Comparison of ENCODE assay signal across 23 mouse cellular contexts in the genomic region with DNA sequence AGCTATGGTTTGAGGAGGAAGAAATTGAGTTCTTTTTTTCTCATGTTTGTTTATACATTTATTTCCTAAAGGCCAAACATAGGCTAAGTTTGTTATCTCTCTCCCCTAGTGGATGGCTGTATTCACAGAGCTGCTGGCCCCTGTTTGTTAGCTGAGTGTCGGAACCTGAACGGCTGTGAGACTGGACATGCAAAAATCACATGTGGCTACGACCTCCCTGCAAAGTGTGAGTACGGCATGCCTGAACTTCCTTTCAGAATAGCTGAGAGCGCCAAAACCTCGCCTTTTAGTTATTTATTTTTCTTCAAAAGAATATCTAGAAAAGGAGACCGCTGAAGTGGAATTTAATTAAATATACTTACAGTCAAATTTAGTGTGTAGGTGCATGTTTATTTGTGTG.
A peak's percentile ranks its signal among the peaks of the same experiment; 100 is the strongest.
DNase-seq lines count a peak whose midpoint lies in the region; ATAC-seq and TF ChIP-seq lines count a peak whose summit lies in the region.
"Had no signal": no experiment of that assay in that cellular context is flagged by ENCODE, and none has a peak within 500 bp of the region (broad histone marks: within the 10 kb centered on the region; RNA-seq: fewer than 3 reads in every experiment).

No protein-coding gene starts in this region.

- DNase-seq in left cerebral cortex, postnatal 4 days: peak; percentile 1
- DNase-seq in left cerebral cortex, adult 9 months (ENCODE audit: low spot score in 2 of 2): no peak
- DNase-seq in brain, embryonic 14.5 days (ENCODE audit: low read depth): peak; percentile 57
- DNase-seq in embryonic facial prominence, embryonic 14.5 days (ENCODE audit: low spot score): peak; percentile 29
- DNase-seq in cerebellum, postnatal 25 days: no peak
- DNase-seq in liver: no peak
- DNase-seq: adrenal gland, adult 8-10 months; cerebellum, adult 18-20 months; cerebellum, postnatal 14 days; heart, postnatal 36 days; kidney, adult 18-20 months; lung, adult 18-20 months; right cerebral cortex, postnatal 25 days; spleen, adult 18-20 months; thymus, postnatal 25 days had no signal

- no peaks in the 10 kb centered on the region for H3K27me3 ChIP-seq in embryonic facial prominence, embryonic 14.5 days (replicated peaks; ENCODE audit: control insufficient read depth, insufficient read depth, low read length)
- no peaks in the 10 kb centered on the region for H3K27me3 ChIP-seq in forebrain, embryonic 16.5 days (replicated peaks; ENCODE audit: control insufficient read depth, insufficient read depth, low read length)
- H3K27me3 ChIP-seq: embryonic facial prominence, embryonic 13.5 days; heart, embryonic 15.5 days had no signal

- H3K27ac ChIP-seq in embryonic facial prominence, embryonic 14.5 days (replicated peaks; ENCODE audit: low read depth, low read length): no peak overlapping the region
- no peak overlapping the region for H3K27ac ChIP-seq in forebrain, embryonic 16.5 days (ENCODE audit: low read length)
- H3K27ac ChIP-seq: embryonic facial prominence, embryonic 13.5 days; heart, embryonic 15.5 days; hindbrain, embryonic 14.5 days; midbrain, embryonic 10.5 days had no signal

- intact Hi-C loops in left cerebral cortex, postnatal 4 days (cut with DNase I): no loop called here

- 39% methylated on average over 7 of the region's 7 CpGs for WGBS in embryonic facial prominence, embryonic 14.5 days
- 17% methylated on average over 7 of the region's 7 CpGs for WGBS in forebrain, embryonic 16.5 days

- H3K4me2 ChIP-seq in embryonic facial prominence, embryonic 14.5 days (ENCODE audit: low read depth, low read length): no peak overlapping the region
- no peak overlapping the region for H3K4me2 ChIP-seq in forebrain, embryonic 16.5 days (ENCODE audit: low read length)
- H3K4me2 ChIP-seq: embryonic facial prominence, embryonic 13.5 days; heart, embryonic 15.5 days; hindbrain, embryonic 14.5 days; liver, embryonic 11.5 days had no signal

- no peak for TF ChIP-seq POLR2A in brain, embryonic 14.5 days (IDR thresholded peaks at IDR 0.05; ENCODE audit: borderline replicate concordance, extremely low read depth, insufficient read depth, insufficient read length, poor library complexity, severe bottlenecking)

- H3K9me3 ChIP-seq in embryonic facial prominence, embryonic 14.5 days (ENCODE audit: control insufficient read depth, low read length): no peaks in the 10 kb centered on the region
- no peaks in the 10 kb centered on the region for H3K9me3 ChIP-seq in forebrain, embryonic 16.5 days (ENCODE audit: control insufficient read depth, low read length)
- H3K9me3 ChIP-seq: embryonic facial prominence, embryonic 13.5 days; heart, embryonic 15.5 days; midbrain, embryonic 10.5 days had no signal

- TF ChIP-seq CTCF in brain, embryonic 14.5 days (IDR thresholded peaks at IDR 0.05; ENCODE audit: borderline replicate concordance, extremely low read depth, insufficient read depth, insufficient read length): no peak

- H3K36me3 ChIP-seq in embryonic facial prominence, embryonic 14.5 days (ENCODE audit: control insufficient read depth, insufficient read depth, low read length): no peaks in the 10 kb centered on the region
- H3K36me3 ChIP-seq in forebrain, embryonic 16.5 days (ENCODE audit: control insufficient read depth, insufficient read depth): no peaks in the 10 kb centered on the region
- H3K36me3 ChIP-seq: embryonic facial prominence, embryonic 13.5 days; heart, embryonic 15.5 days; midbrain, embryonic 10.5 days had no signal

- H3K4me3 ChIP-seq in embryonic facial prominence, embryonic 14.5 days (ENCODE audit: low read depth, low read length): no peak overlapping the region
- H3K4me3 ChIP-seq in forebrain, embryonic 16.5 days (replicated peaks; ENCODE audit: low read length): no peak overlapping the region
- H3K4me3 ChIP-seq: embryonic facial prominence, embryonic 13.5 days; heart, embryonic 15.5 days; midbrain, embryonic 10.5 days had no signal

- no peak for ATAC-seq in embryonic facial prominence, embryonic 14.5 days (ENCODE audit: low read depth)
- 0 out of 2 replicates have a peak, but pooled peaks have one; percentile 31 for ATAC-seq in forebrain, embryonic 16.5 days
- ATAC-seq: activated CD4-positive, CD25-positive, alpha-beta regulatory T cell, adult 4 months; inflammation-experienced regulatory T-cells, adult 6 months had no signal

- 0 out of 2 replicates have a peak, but pooled peaks cover 5% of the 10 kb centered on the region for H3K4me1 ChIP-seq in embryonic facial prominence, embryonic 14.5 days (ENCODE audit: control insufficient read depth, insufficient read depth, low read length)
- peaks cover 10% of the 10 kb centered on the region for H3K4me1 ChIP-seq in forebrain, embryonic 16.5 days (replicated peaks; ENCODE audit: control insufficient read depth, insufficient read depth, low read length)
- H3K4me1 ChIP-seq: embryonic facial prominence, embryonic 13.5 days; heart, embryonic 15.5 days had no signal

- no peak overlapping the region for H3K9ac ChIP-seq in embryonic facial prominence, embryonic 14.5 days (ENCODE audit: low read depth, low read length)
- H3K9ac ChIP-seq in forebrain, embryonic 16.5 days (replicated peaks; ENCODE audit: low read depth, low read length): no peak overlapping the region
- H3K9ac ChIP-seq: embryonic facial prominence, embryonic 13.5 days; heart, embryonic 15.5 days; hindbrain, embryonic 14.5 days had no signal

Comparison
In these comparisons a context has a peak if more than half of its experiments do, and no peak if none do; other contexts are left out.
1. DNase-seq: peak in left cerebral cortex, postnatal 4 days (single experiment), brain, embryonic 14.5 days (single experiment) and embryonic facial prominence, embryonic 14.5 days (single experiment); none in left cerebral cortex, adult 9 months (0 of 2), cerebellum, postnatal 25 days (0 of 2) and liver (single experiment).